Mouse (Mus musculus) megakaryocyte, embryonic 14.5 days (primary cell): Measurements from ENCODE around the gene Sh3bp5l.

Source experiments
- FLI1 ChIP-seq: IDR thresholded peaks from 2 replicates; pipeline ENCODE4 v1.6.1; 2012; ENCODE audit warnings: low read length, inconsistent platforms, mixed read lengths
- GATA1 ChIP-seq: IDR thresholded peaks from 3 replicates; pipeline ENCODE4 v1.6.1; 2012; ENCODE audit warnings: mixed read lengths, low read length, inconsistent platforms, borderline replicate concordance

- TF ChIP-seq GATA1: no peak
- TF ChIP-seq FLI1: no peak
Measured at GRCm38 (mm10) chr11:58281970-58282496, 48.5 kb upstream of the Sh3bp5l start.
